Mouse (Mus musculus): ENCODE measurements around the gene Gpc1. TPM values are rescaled to one million over a fixed set of nuclear protein-coding genes. Genes with fewer than 3 reads are reported as not detected.
A peak's percentile ranks its signal among the peaks of the same experiment; 100 is the strongest.

Gpc1 gene
- 73.6 and 80.7 TPM in 2 replicates for polyA plus RNA-seq (2015; fragmentation: Nextera tagmentation; extraction: Ambion mirVana)

- Histone ChIP-seq H3K4me1 (peaks cover 30% of the 10 kb centered on the region), H3K27ac (peak within 1 kb of the TSS; percentile 93), H3K4me2 (peak within 1 kb of the TSS; percentile 88), H3K4me3 (peak within 1 kb of the TSS; percentile 65), H3K9ac (peak within 1 kb of the TSS; percentile 83), H3K27me3 (no peaks in the 10 kb centered on the region), H3K9me3 (no peaks in the 10 kb centered on the region), H3K36me3 (no peaks in the 10 kb centered on the region; the same call in 1 of the 2 replicates)
- WGBS = under 1% methylated on average over 55 of the region's 99 CpGs
- ATAC-seq (ENCODE audit: insufficient number of reproducible peaks, low FRiP score, low TSS enrichment, low read depth) = peak; percentile 84
Measured at GRCm38 (mm10) chr1:92831188-92832001, at the start of gene Gpc1. Gene Gpc1 (plus strand): TSS chr1:92831645.

GRCm38 (mm10) chr1:92781862-92782261 is 49.6 kb upstream of the Gpc1 start:
- H3K27ac ChIP-seq = no peak overlapping the region
- H3K27me3 ChIP-seq = no peaks in the 10 kb centered on the region
- no peak overlapping the region for H3K4me3 ChIP-seq
- peaks cover 5% of the 10 kb centered on the region; the same call in 1 of the 2 replicates for H3K4me1 ChIP-seq
- no peaks in the 10 kb centered on the region for H3K36me3 ChIP-seq
- no peaks in the 10 kb centered on the region for H3K9me3 ChIP-seq
- 72% methylated on average over 4 of the region's 4 CpGs for WGBS
- ATAC-seq (ENCODE audit: insufficient number of reproducible peaks, low FRiP score, low TSS enrichment, low read depth) = no peak
- no peak overlapping the region for H3K9ac ChIP-seq
- no peak overlapping the region for H3K4me2 ChIP-seq

GRCm38 (mm10) chr1:92782587-92782986 is 48.9 kb upstream of the Gpc1 start:
- WGBS = 49% methylated on average over 6 of the region's 6 CpGs
- no peak for ATAC-seq (ENCODE audit: insufficient number of reproducible peaks, low FRiP score, low TSS enrichment, low read depth)
- H3K9ac ChIP-seq = no peak overlapping the region

GRCm38 (mm10) chr1:92787221-92787620 is 44.2 kb upstream of the Gpc1 start:
- Histone ChIP-seq H3K9ac (no peak overlapping the region), H3K9me3 (no peaks in the 10 kb centered on the region), H3K4me1 (peaks cover 33% of the 10 kb centered on the region), H3K4me3 (no peak overlapping the region), H3K4me2 (no peak overlapping the region), H3K27me3 (no peaks in the 10 kb centered on the region), H3K36me3 (no peaks in the 10 kb centered on the region), H3K27ac (peak overlapping the region; percentile 40)
- ATAC-seq (ENCODE audit: insufficient number of reproducible peaks, low FRiP score, low TSS enrichment, low read depth) = peak; percentile 70
- WGBS = 51% methylated on average over 8 of the region's 8 CpGs

More at GRCm38 (mm10) chr1:92782587-92782986, 48.9 kb upstream of the Gpc1 start:
- Histone ChIP-seq H3K4me2 (no peak overlapping the region), H3K4me3 (no peak overlapping the region), H3K27ac (no peak overlapping the region), H3K9me3 (no peaks in the 10 kb centered on the region), H3K27me3 (no peaks in the 10 kb centered on the region), H3K36me3 (no peaks in the 10 kb centered on the region), H3K4me1 (peaks cover 12% of the 10 kb centered on the region)

- no peaks in the 10 kb centered on the region for H3K9me3 ChIP-seq
- 84% methylated on average over 7 of the region's 7 CpGs for WGBS
- no peaks in the 10 kb centered on the region for H3K27me3 ChIP-seq
- H3K4me2 ChIP-seq = no peak overlapping the region
- no peak overlapping the region for H3K4me3 ChIP-seq
- H3K4me1 ChIP-seq = peaks cover 28% of the 10 kb centered on the region
- no peak for ATAC-seq (ENCODE audit: insufficient number of reproducible peaks, low FRiP score, low TSS enrichment, low read depth)
- no peak overlapping the region for H3K27ac ChIP-seq
- H3K36me3 ChIP-seq = no peaks in the 10 kb centered on the region
- H3K9ac ChIP-seq = no peak overlapping the region
Measured at GRCm38 (mm10) chr1:92788049-92788448, 43.4 kb upstream of the Gpc1 start.

GRCm38 (mm10) chr1:92790628-92791027 is 40.8 kb upstream of the Gpc1 start:
- H3K9me3 ChIP-seq = no peaks in the 10 kb centered on the region
- no peaks in the 10 kb centered on the region for H3K27me3 ChIP-seq
- WGBS = 13% methylated on average over 7 of the region's 7 CpGs
- no peak for ATAC-seq (ENCODE audit: insufficient number of reproducible peaks, low FRiP score, low TSS enrichment, low read depth)
- H3K4me2 ChIP-seq = peak overlapping the region; percentile 41
- no peaks in the 10 kb centered on the region for H3K36me3 ChIP-seq
- H3K4me1 ChIP-seq = peaks cover 28% of the 10 kb centered on the region
- H3K4me3 ChIP-seq = 0 out of 2 replicates have a peak overlapping the region, but pooled peaks have one; percentile 3
- H3K9ac ChIP-seq = no peak overlapping the region
- H3K27ac ChIP-seq = 0 out of 2 replicates have a peak overlapping the region, but pooled peaks have one; percentile 27

GRCm38 (mm10) chr1:92791070-92791831 is 40.2 kb upstream of the Gpc1 start:
- Histone ChIP-seq H3K27ac (peak overlapping the region; percentile 27; the same call in 1 of the 2 replicates), H3K9me3 (no peaks in the 10 kb centered on the region), H3K4me1 (peaks cover 28% of the 10 kb centered on the region), H3K9ac (no peak overlapping the region), H3K4me2 (peak overlapping the region; percentile 41), H3K4me3 (0 out of 2 replicates have a peak overlapping the region, but pooled peaks have one; percentile 3), H3K27me3 (no peaks in the 10 kb centered on the region), H3K36me3 (no peaks in the 10 kb centered on the region)
- ATAC-seq (ENCODE audit: insufficient number of reproducible peaks, low FRiP score, low TSS enrichment, low read depth) = peak; percentile 25
- 3% methylated on average over 10 of the region's 10 CpGs for WGBS

- Histone ChIP-seq H3K27me3 (no peaks in the 10 kb centered on the region), H3K4me3 (no peak overlapping the region), H3K4me1 (peaks cover 20% of the 10 kb centered on the region), H3K36me3 (no peaks in the 10 kb centered on the region), H3K9me3 (no peaks in the 10 kb centered on the region), H3K27ac (no peak overlapping the region), H3K4me2 (no peak overlapping the region), H3K9ac (no peak overlapping the region)
- WGBS = 68% methylated on average over 5 of the region's 5 CpGs
- ATAC-seq (ENCODE audit: insufficient number of reproducible peaks, low FRiP score, low TSS enrichment, low read depth) = no peak
Measured at GRCm38 (mm10) chr1:92793781-92794180, 37.7 kb upstream of the Gpc1 start.

- WGBS = 68% methylated on average over 2 of the region's 2 CpGs
- Histone ChIP-seq H3K4me3 (no peak overlapping the region), H3K9ac (no peak overlapping the region), H3K4me1 (no peaks in the 10 kb centered on the region), H3K27ac (no peak overlapping the region), H3K27me3 (no peaks in the 10 kb centered on the region), H3K36me3 (no peaks in the 10 kb centered on the region), H3K9me3 (no peaks in the 10 kb centered on the region), H3K4me2 (no peak overlapping the region)
- ATAC-seq (ENCODE audit: insufficient number of reproducible peaks, low FRiP score, low TSS enrichment, low read depth) = no peak
Measured at GRCm38 (mm10) chr1:92798425-92798824, 33.0 kb upstream of the Gpc1 start.

GRCm38 (mm10) chr1:92799653-92800052 is 31.8 kb upstream of the Gpc1 start:
- no peaks in the 10 kb centered on the region for H3K4me1 ChIP-seq
- WGBS = 70% methylated on average over 5 of the region's 5 CpGs

GRCm38 (mm10) chr1:92802362-92802761 is 29.1 kb upstream of the Gpc1 start:
- no peak for ATAC-seq (ENCODE audit: insufficient number of reproducible peaks, low FRiP score, low TSS enrichment, low read depth)
- Histone ChIP-seq H3K27ac (no peak overlapping the region), H3K9ac (no peak overlapping the region), H3K36me3 (no peaks in the 10 kb centered on the region), H3K4me2 (no peak overlapping the region), H3K4me3 (no peak overlapping the region), H3K9me3 (no peaks in the 10 kb centered on the region), H3K27me3 (no peaks in the 10 kb centered on the region), H3K4me1 (no peaks in the 10 kb centered on the region)
- 95% methylated on average over 1 of the region's 1 CpGs for WGBS

More at GRCm38 (mm10) chr1:92799653-92800052, 31.8 kb upstream of the Gpc1 start:
- Histone ChIP-seq H3K36me3 (no peaks in the 10 kb centered on the region), H3K27me3 (no peaks in the 10 kb centered on the region), H3K27ac (no peak overlapping the region), H3K9me3 (no peaks in the 10 kb centered on the region), H3K4me3 (no peak overlapping the region), H3K4me2 (no peak overlapping the region), H3K9ac (no peak overlapping the region)
- ATAC-seq (ENCODE audit: insufficient number of reproducible peaks, low FRiP score, low TSS enrichment, low read depth) = no peak

- H3K27ac ChIP-seq = no peak overlapping the region
- H3K4me1 ChIP-seq = no peaks in the 10 kb centered on the region
- ATAC-seq (ENCODE audit: insufficient number of reproducible peaks, low FRiP score, low TSS enrichment, low read depth) = no peak
- no peaks in the 10 kb centered on the region for H3K36me3 ChIP-seq
- WGBS = 77% methylated on average over 4 of the region's 4 CpGs
- H3K4me3 ChIP-seq = no peak overlapping the region
- no peak overlapping the region for H3K4me2 ChIP-seq
- no peak overlapping the region for H3K9ac ChIP-seq
- no peaks in the 10 kb centered on the region for H3K9me3 ChIP-seq
- H3K27me3 ChIP-seq = no peaks in the 10 kb centered on the region
Measured at GRCm38 (mm10) chr1:92803376-92803775, 28.1 kb upstream of the Gpc1 start.

All from limb, embryonic 15.5 days (tissue).